In genomic region chr13:83914697-83915096, GRCm38 (mm10) we compare ENCODE assay signal across 24 mouse cellular contexts.
DNase-seq lines count a peak whose midpoint lies in the region; ATAC-seq and TF ChIP-seq lines count a peak whose summit lies in the region.
"Had no signal": no experiment of that assay in that cellular context is flagged by ENCODE, and none has a peak within 500 bp of the region (broad histone marks: within the 10 kb centered on the region; RNA-seq: fewer than 3 reads in every experiment).

No protein-coding gene starts in this region.

- no peaks in the 10 kb centered on the region; the same call in 1 of the 2 replicates for H3K9me3 ChIP-seq in kidney, embryonic 15.5 days (replicated peaks)
- H3K9me3 ChIP-seq in kidney, postnatal 0 days (replicated peaks; ENCODE audit: low read length): no peaks in the 10 kb centered on the region
- no peaks in the 10 kb centered on the region for H3K9me3 ChIP-seq in neural tube, embryonic 13.5 days
- H3K9me3 ChIP-seq in neural tube, embryonic 15.5 days (replicated peaks): no peaks in the 10 kb centered on the region
- H3K9me3 ChIP-seq: embryonic facial prominence, embryonic 13.5 days; embryonic facial prominence, embryonic 15.5 days had no signal

- no peaks in the 10 kb centered on the region for H3K4me1 ChIP-seq in kidney, embryonic 15.5 days
- no peaks in the 10 kb centered on the region for H3K4me1 ChIP-seq in kidney, postnatal 0 days (replicated peaks; ENCODE audit: insufficient read depth, low read length)
- H3K4me1 ChIP-seq in neural tube, embryonic 13.5 days (replicated peaks): no peaks in the 10 kb centered on the region
- no peaks in the 10 kb centered on the region for H3K4me1 ChIP-seq in neural tube, embryonic 15.5 days
- H3K4me1 ChIP-seq: embryonic facial prominence, embryonic 13.5 days; embryonic facial prominence, embryonic 15.5 days; forebrain, embryonic 10.5 days; forebrain, embryonic 12.5 days had no signal

- H3K36me3 ChIP-seq in kidney, embryonic 15.5 days: no peaks in the 10 kb centered on the region
- H3K36me3 ChIP-seq in kidney, postnatal 0 days (ENCODE audit: insufficient read depth, low read length): no peaks in the 10 kb centered on the region
- no peaks in the 10 kb centered on the region for H3K36me3 ChIP-seq in neural tube, embryonic 13.5 days
- no peaks in the 10 kb centered on the region for H3K36me3 ChIP-seq in neural tube, embryonic 15.5 days
- H3K36me3 ChIP-seq: embryonic facial prominence, embryonic 13.5 days; embryonic facial prominence, embryonic 15.5 days; forebrain, embryonic 10.5 days; forebrain, embryonic 12.5 days had no signal

- DNase-seq in kidney, postnatal 25 days: no peak
- DNase-seq in kidney, postnatal 0 days (ENCODE audit: low spot score): peak; percentile 24
- DNase-seq in kidney, adult 8-10 months: no peak
- no peak for DNase-seq in neural tube, embryonic 10.5 days (ENCODE audit: extremely low spot score, low spot score)
- DNase-seq in cerebellum, postnatal 14 days: no peak
- DNase-seq: adrenal gland, adult 2 months; adrenal gland, postnatal 10 days; adrenal gland, postnatal 25 days; cerebellum, adult 11 months; cerebellum, adult 18-20 months; cerebellum, adult 8-10 months; cerebellum, adult 9-11 months; cerebellum, postnatal 36 days; embryo, embryonic 11 days had no signal

- no peaks in the 10 kb centered on the region for H3K27me3 ChIP-seq in kidney, embryonic 15.5 days
- no peaks in the 10 kb centered on the region for H3K27me3 ChIP-seq in kidney, postnatal 0 days (ENCODE audit: insufficient read depth, low read length)
- no peaks in the 10 kb centered on the region for H3K27me3 ChIP-seq in neural tube, embryonic 13.5 days
- no peaks in the 10 kb centered on the region for H3K27me3 ChIP-seq in neural tube, embryonic 15.5 days (replicated peaks)
- H3K27me3 ChIP-seq: embryonic facial prominence, embryonic 13.5 days; embryonic facial prominence, embryonic 15.5 days; forebrain, embryonic 12.5 days had no signal

- no peak overlapping the region for H3K27ac ChIP-seq in kidney, embryonic 15.5 days
- H3K27ac ChIP-seq in kidney, postnatal 0 days: no peak overlapping the region
- H3K27ac ChIP-seq in neural tube, embryonic 13.5 days (replicated peaks): no peak overlapping the region
- no peak overlapping the region for H3K27ac ChIP-seq in neural tube, embryonic 15.5 days (replicated peaks)
- H3K27ac ChIP-seq: embryonic facial prominence, embryonic 13.5 days; embryonic facial prominence, embryonic 15.5 days; forebrain, embryonic 10.5 days; forebrain, embryonic 12.5 days had no signal

- no peak for TF ChIP-seq CTCF in kidney, postnatal 0 days (IDR thresholded peaks at IDR 0.05; ENCODE audit: low read depth)

- H3K9ac ChIP-seq in kidney, embryonic 15.5 days: no peak overlapping the region
- no peak overlapping the region for H3K9ac ChIP-seq in kidney, postnatal 0 days (ENCODE audit: low read depth, low read length)
- no peak overlapping the region for H3K9ac ChIP-seq in neural tube, embryonic 13.5 days
- H3K9ac ChIP-seq in neural tube, embryonic 15.5 days (replicated peaks): no peak overlapping the region
- H3K9ac ChIP-seq: embryonic facial prominence, embryonic 13.5 days; embryonic facial prominence, embryonic 15.5 days; forebrain, embryonic 12.5 days had no signal

- no peak overlapping the region for H3K4me3 ChIP-seq in kidney, embryonic 15.5 days (replicated peaks)
- H3K4me3 ChIP-seq in kidney, postnatal 0 days (replicated peaks; ENCODE audit: low read depth, low read length): no peak overlapping the region
- no peak overlapping the region for H3K4me3 ChIP-seq in neural tube, embryonic 13.5 days
- no peak overlapping the region for H3K4me3 ChIP-seq in neural tube, embryonic 15.5 days (replicated peaks)
- H3K4me3 ChIP-seq: embryonic facial prominence, embryonic 13.5 days; embryonic facial prominence, embryonic 15.5 days; erythroblast, embryonic 14.5 days; forebrain, embryonic 10.5 days; forebrain, embryonic 12.5 days had no signal

- ATAC-seq in kidney, embryonic 15.5 days (replicated peaks; ENCODE audit: low FRiP score): peak; percentile 89
- 0 out of 2 replicates have a peak, but pooled peaks have one; percentile 54 for ATAC-seq in kidney, postnatal 0 days (replicated peaks; ENCODE audit: low FRiP score, low read depth)
- peak; percentile 63; the same call in 1 of the 2 replicates for ATAC-seq in neural tube, embryonic 13.5 days (ENCODE audit: low read depth)
- ATAC-seq in neural tube, embryonic 15.5 days (ENCODE audit: low FRiP score): peak; percentile 50
- ATAC-seq: forebrain, embryonic 14.5 days; forebrain, embryonic 16.5 days had no signal

- no peak overlapping the region for H3K4me2 ChIP-seq in kidney, embryonic 15.5 days
- no peak overlapping the region for H3K4me2 ChIP-seq in kidney, postnatal 0 days (ENCODE audit: low read length)
- no peak overlapping the region for H3K4me2 ChIP-seq in neural tube, embryonic 13.5 days
- H3K4me2 ChIP-seq in neural tube, embryonic 15.5 days: no peak overlapping the region
- H3K4me2 ChIP-seq: embryonic facial prominence, embryonic 13.5 days; embryonic facial prominence, embryonic 15.5 days; forebrain, embryonic 12.5 days had no signal

- 26% methylated on average over 2 of the region's 2 CpGs for WGBS in kidney, embryonic 15.5 days
- 23% methylated on average over 2 of the region's 2 CpGs for WGBS in kidney, postnatal 0 days
- WGBS in neural tube, embryonic 13.5 days: 40% methylated on average over 2 of the region's 2 CpGs
- 45% methylated on average over 2 of the region's 2 CpGs for WGBS in neural tube, embryonic 15.5 days
